Mouse (Mus musculus) left cerebral cortex, postnatal 14 days (tissue): Measurements from ENCODE around the gene Tas1r3. TPM values are rescaled to one million over a fixed set of nuclear protein-coding genes. Genes with fewer than 3 reads are reported as not detected.

Experiments used
- DNase-seq, 2 experiments: peaks; one replicate each; pipeline ENCODE4 v3.0.0; 2021 to 2022; ENCODE audit warnings: low spot score in 2 of 2, mixed read lengths in 1 of 2
- intact Hi-C: fragments of 180-260 bp; cut with DNase I; formaldehyde crosslinking; loops from one replicate; pipeline ENCODE4 v1.15.1; 2025
- long read RNA-seq, 2 experiments: library from polyadenylated mRNA; stranded (forward); transcript quantifications; one replicate each; pipeline ENCODE4 v2.0.0; 2021
- total RNA-seq, 2 experiments: library from RNA; stranded (reverse); gene quantifications; 2 replicates each; pipeline ENCODE4 v1.2.3; 2021

The Tas1r3 gene
- total RNA-seq: under 1 TPM; 0.20 to 0.27 TPM
- long read RNA-seq, experiment 1: 0 reads
- long read RNA-seq, experiment 2, partial matches to known transcripts: 1 of 1 reads
- long read RNA-seq, experiment 2, other reads (novel, unspliced or antisense): 0 of 1 reads

DNA sequence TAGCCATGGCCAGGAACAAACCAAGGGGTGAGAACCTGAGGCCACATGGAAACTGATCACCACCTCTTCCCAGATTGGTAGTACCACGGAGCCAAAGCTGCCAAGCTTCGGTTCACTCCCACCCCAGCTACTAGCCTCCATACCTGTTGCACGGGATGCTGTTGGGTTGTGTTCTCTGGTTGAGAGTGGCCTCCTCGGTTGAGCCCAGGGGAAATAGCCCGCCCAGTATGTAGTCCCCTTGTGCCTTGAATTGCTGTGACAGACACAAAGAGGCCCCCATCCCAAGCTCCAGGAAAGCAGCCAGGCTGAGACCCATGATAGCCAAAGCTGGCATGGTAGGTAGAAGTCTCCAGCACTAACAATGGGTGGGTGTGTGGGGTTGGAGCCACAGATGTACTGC, at the start of gene Tas1r3:
Gene Tas1r3, minus strand, starts transcription at position 362 of the 400 bp plus-strand sequence.
- intact Hi-C loops: no loop called here
- DNase-seq: no peak

DNA sequence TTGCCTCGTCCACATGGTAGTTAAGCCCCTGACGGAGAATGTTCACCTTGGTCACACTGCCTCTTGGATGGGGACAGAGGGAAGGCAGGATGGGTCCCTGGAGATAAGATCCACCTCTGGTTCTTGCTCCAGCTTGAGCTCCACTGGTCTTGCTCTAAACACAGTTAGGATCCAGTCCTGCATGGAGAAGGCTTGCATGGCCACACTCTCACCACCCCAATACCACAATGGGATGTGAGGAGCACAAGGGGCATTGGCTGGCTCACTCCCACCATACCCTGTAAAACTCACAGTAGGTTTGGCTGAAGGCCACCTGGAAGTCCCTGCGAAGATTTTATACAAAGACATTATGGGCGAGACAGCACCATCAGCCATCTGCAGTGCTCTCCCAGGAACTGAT, 45.6 kb upstream of the Tas1r3 start:
- intact Hi-C loops: no loop called here
- peak; percentile 1 to 4 for DNase-seq

DNA sequence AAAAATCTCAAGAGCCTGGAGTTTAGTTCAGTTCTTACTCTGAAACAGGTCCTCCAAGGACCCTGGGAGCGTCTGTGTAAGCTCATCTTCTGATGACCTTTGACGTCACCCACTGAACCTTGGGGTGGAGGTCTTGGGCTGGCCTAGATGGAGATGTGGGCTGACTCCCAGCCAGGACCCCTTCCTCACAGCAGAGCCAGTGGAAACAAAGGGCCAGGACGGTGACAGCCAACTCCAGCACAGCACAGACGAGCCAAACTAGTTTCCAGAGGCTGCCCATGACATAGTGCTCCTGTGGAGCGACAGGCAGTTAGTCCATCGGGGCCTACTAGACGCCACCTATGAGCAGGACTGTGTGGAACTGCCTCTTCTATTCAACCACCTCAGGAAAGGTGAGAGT, 45.1 kb upstream of the Tas1r3 start:
- intact Hi-C loops: no loop called here
- DNase-seq: peak; percentile 4 to 7

DNA sequence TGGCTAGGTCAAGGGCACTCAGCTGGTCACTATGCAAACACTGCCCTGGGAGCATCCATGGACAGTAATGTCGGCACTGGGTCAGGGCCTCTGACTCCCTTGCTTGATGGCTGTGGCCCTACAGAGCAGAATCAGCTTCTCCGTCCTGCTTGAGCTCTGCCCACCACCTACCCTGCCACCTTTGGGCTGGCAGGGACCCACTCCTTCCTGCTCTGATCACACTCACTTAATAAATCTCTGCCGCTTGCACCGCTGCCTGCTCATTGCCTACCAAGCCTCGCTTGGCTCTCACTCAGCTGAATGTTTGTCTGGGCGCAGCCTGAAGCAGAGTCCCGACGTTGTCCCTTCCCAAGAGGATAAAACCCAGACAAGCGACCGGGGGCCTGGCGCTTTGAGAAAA, 43.8 kb upstream of the Tas1r3 start:
- peak; percentile 2 to 4 for DNase-seq
- intact Hi-C loops: no loop called here

DNA sequence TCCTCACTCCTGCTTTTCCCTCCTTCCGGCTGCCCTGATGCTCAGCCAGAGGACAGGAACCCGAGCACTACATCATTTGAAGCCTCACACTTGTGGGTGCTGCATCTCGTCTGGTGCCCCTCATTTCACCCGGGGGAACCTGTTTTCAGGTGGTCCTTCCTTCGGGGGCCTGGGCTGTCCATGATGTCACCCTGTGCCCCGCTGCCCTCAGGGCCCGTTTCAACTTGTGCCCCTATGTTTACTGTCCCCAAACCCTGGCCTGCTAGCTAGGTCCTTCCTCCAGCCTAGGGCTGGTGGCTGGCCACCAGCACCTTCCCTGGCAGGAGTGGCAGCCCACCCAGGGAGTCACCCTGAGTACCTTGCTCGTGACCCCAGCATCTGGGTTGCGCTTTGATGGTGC, 43.0 kb upstream of the Tas1r3 start:
- intact Hi-C loops: no loop called here
- peak in 1 of 2 experiments; percentile 2 for DNase-seq

DNA sequence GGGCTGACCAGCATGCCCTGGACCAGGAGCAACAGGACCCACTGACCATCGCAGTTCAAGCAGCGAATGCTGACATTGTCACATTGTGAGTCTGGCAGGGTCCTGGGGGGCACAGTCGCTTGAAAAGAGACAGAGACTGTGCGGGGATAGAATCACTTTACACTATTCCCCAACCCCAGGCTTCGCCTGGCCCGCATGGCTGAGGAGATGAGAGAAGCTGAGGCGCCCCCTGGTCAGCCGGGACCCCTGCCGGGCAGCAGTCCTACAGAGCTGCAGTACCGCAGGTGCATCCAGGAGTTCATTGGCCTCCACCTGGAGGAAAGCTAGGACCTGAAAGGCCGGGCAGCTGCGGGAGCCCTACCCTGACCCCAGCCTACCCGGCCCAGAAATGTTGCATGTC, 42.5 kb upstream of the Tas1r3 start:
- intact Hi-C loops: no loop called here
- peak in 1 of 2 experiments; percentile 0 for DNase-seq

DNA sequence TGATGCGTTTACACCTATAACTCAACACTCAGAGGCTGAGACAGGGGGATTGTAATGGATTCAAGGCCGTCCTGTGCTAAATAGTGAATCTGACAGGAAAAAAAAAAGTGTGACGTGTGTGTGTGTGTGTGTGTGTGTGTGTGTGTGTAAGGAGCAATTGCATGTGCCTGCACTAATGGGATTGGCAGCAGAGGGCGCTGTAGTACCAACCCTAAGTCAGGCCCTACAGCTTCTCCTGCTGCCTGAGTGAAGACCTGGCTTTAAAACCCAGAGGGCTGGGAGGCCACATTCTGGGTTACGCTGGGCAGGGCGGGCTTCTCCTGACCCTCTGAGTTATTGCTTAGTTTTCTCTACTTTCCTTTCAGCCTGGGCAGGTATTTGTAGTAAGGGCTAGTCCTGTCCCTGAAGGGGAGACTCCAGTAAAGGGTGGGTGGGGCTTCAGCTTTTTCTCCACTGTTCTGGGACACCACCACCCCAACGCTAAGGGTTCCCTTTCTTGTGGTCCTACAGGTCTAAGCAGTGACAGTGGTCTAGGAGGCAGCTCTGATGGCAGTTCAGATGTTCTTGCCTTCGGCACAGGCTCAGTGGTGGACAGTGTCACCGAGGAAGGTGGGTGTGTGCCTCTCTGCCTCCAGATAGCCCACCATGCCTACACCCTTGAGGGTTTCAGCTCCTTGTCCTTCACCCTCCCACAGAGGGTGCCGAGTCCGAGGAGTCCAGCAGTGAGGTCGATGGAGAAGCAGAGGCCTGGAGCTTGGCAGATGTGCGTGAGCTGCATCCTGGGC, 41.3 kb upstream of the Tas1r3 start:
- intact Hi-C loops: no loop called here
- peak; percentile 51 to 81 for DNase-seq

DNA sequence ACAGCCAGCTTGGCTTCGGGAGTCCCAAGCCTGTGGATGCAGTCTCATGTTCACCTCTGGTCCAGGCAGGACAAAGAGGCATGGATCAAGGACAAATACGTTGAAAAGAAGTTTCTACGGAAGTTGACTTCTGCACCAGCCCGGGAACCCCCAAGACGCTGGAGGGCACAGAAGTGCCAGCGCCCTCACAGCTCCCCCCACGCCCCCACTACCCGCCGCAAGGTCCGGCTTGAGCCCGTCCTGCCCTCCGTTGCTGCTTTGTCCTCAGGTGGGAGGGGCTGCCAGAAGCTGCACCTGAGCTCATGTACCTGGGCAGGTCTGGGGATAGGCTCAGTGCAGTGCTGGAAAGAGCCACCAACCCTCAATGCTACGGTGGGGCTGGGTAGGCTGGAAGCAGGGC, 40.1 kb upstream of the Tas1r3 start:
- peak in 1 of 2 experiments; percentile 2 for DNase-seq
- intact Hi-C loops: no loop called here

DNA sequence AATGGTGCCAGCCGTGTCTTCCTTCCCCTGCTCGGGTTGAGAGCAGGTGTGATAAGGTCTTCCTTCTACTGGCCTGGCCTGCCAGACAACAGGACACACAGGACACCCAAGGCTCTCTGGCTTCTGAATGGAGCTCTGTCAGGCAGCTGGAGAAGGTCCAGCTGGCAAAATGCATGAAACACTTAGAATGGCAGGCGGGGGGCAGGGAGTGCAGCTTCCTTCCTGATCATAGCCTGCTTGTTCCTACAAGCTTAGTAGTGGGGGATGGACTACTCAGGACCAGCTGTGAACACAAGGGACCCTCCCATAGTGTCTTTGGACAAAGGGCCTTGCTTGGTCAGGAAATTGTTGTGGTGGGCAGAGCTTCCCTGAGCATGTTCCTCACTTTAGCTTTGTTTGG, 38.0 kb upstream of the Tas1r3 start:
- intact Hi-C loops: loop anchor here (2.0 kb wide), 1 partner anchor 42 kb away; the partner anchor contains the start of gene Ube2j2
- DNase-seq: peak; percentile 55 to 70

DNA sequence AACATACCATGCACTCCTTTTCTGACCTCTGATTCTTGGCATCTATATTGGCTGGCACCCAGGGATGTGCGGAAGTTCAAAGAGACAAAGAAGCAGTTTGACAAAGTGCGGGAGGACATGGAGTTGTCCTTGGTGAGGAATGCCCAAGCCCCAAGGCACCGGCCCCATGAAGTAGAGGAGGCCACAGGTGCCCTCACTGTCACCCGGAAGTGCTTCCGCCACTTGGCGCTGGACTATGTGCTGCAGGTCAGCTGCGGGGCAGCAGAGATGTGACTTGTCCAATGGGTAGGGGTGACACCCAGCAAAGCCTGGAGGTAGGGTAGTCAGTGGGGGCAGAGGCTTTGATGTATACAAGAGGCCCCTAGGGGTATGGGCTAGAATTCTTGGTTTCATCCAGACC, 36.2 kb upstream of the Tas1r3 start:
- intact Hi-C loops: no loop called here

DNA sequence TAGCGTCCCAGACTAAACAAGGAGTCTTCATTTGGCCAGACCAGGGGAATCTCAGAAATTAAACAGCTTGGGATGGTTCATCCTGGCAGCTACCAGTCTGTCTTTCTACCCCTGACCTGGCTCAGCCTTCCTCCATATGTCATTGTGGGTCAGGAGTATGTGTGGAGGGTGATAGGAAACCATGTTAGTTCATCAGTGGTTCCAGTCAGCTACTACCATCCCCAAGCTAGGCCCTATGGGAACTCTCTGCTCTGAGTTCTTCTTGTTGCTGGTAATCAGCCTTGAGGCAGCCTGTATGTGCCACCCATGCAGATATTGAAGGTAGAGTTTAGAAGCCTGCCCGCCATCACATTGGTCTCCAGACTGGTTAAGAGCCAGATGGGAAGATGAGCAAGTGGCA, 35.2 kb upstream of the Tas1r3 start:
- no peak for DNase-seq
- intact Hi-C loops: no loop called here

More for the DNA sequence above, 36.2 kb upstream of the Tas1r3 start:
- DNase-seq: peak; percentile 2

DNA sequence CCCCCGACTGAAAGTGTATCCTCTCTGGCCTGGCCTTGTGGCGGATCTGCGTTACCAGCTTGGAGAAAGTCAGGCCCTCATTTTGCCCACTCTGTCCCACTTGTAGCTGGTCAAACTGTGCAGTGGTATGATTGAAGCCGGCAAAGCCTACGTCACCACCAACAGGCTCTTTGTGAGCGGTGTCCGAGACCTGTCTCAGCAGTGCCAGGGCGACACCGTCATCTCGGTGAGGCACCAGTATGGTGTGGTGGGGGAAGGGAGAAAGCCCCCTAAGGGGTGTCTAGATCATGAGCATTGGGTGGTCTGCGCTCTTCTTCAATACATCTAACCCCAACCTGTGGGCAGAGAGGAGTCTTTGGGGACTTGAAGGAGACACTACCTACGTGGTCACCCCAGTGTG, 33.3 kb upstream of the Tas1r3 start:
- intact Hi-C loops: no loop called here
- no peak for DNase-seq

DNA sequence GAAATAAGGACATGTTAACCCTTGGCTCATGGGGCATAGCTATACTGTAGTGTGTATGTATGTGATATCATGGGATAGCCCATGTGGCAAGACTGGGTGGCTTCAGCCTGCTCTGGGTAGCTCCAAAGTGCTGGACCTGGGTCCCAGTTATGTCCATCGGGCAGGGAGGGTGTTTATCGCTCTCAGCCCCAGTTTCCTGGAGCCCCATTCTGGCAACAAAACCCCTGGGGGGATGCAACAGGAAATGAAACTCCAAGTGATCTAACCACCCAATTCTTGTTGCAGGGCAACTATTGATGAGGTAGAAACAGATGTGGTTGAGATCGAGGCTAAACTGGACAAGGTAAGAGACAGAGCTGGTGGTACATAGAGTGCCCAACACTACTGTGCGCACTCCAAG, 32.7 kb upstream of the Tas1r3 start:
- peak in 1 of 2 experiments; percentile 2 for DNase-seq
- intact Hi-C loops: no loop called here

DNA sequence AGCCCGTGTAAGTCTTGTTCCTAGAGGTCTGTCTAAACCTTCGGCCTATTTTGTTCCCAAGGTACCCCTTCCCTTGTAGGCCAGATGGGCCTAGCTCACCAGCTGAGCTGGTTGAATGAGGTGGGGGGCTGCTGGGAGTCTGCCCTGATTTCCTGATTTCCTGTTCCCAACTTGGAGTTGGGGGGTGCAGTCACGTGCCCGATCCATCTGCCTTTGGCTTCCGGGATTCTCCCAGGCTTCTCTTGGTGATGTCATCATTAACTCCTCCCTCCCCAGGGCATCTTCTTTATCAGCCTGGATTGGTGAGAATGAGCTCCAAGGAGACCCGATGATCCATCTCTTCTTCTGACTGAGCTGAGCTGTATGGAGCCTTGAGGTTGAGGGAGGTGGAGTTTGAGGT, 32.1 kb upstream of the Tas1r3 start:
- peak; percentile 87 to 89 for DNase-seq
- intact Hi-C loops: no loop called here

DNA sequence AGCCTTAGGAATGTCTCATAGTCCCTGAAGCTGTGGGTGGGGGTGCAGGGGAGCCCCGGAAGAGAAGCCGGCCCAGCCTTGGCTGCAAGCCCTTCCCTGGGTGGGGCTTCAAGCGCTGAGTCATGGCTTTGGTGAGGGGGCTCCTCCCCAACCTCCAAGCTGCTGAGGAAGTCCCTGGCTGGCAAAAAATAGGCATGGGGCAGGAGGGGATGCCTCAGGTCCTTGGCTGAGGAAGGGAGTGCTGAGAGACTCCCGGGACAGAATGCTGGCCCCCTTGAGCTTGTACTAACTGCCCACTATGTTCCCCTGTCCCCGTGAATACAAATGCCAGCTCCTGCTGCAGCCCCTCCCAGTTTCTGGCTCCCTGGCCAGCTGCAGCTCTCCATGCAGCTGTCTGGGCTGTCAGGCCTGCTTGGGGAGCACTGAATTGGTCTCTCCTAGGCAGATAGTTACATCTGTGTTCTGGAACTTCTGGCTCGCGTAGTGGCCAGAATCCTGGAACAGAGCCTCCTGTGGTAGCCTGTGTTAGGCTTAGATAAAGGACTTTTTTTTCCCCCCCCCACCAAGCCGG, 31.2 kb upstream of the Tas1r3 start:
- DNase-seq: peak; percentile 77 to 83
- intact Hi-C loops: no loop called here

DNA sequence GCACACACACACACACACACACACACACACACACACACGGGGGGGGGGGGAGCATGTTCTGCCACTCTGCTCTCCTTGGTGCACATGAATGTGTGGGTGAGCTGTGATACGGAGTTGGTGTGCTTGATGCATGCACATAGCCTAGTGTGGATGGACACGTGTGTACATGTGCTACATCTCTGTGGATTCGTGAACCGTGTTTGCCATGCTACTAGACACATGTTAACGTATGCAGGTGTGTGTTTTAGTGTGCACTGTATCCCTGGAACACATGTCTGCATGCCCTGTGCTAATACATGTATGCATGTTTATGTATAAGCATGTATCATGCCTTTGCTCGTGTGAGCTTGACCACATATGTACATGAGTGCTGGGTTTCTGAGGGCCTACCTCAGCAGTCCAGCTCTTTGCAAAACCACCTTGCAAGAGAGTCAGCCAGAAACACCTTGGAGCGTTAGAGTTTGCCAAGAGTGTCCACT, 30.1 kb upstream of the Tas1r3 start:
- intact Hi-C loops: loop anchor here (2.0 kb wide), 1 partner anchor 50 kb away; the partner anchor contains the start of gene Ube2j2
- peak; percentile 4 to 65 for DNase-seq

DNA sequence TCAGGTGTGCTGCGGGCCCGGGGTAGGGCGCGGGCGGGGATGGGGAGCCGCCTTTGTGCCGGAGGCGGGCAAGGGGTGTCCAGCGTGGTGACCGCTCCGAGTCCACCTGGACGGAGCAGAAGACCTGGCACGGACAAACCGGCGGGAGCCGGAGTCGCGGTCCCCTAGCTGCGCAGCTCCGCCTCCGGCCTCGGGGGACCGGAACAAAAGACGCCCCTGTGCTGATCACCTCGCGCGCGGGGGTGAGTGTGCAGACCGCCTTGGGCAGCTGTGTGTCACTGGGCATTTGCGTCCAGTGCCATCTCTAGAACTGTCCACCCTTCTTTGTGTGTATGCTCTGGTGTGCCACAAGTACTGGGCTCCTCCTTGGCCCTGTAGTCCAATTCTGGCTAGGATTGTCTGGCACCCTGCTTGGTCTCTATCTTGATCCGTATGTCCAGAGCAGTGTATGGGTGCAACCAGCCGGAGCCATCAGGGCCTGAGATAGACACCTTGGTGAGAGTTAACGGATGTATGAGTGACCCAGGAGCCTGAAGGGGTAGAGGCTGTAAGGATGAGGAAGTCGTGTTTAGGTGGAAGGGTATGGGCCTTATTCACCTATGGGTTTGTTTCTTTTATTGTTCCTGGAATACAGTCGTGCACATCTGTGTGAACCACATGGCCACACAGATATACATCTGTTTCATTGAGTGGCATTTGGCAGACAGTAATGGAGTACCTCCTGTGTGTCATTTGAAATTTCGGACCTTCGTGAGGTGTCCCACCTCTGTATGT, 29.5 kb upstream of the Tas1r3 start:
- peak in 1 of 2 experiments; percentile 29 for DNase-seq
- intact Hi-C loops: loop anchor here (2.0 kb wide), 1 partner anchor 50 kb away; the partner anchor contains the start of gene Ube2j2

DNA sequence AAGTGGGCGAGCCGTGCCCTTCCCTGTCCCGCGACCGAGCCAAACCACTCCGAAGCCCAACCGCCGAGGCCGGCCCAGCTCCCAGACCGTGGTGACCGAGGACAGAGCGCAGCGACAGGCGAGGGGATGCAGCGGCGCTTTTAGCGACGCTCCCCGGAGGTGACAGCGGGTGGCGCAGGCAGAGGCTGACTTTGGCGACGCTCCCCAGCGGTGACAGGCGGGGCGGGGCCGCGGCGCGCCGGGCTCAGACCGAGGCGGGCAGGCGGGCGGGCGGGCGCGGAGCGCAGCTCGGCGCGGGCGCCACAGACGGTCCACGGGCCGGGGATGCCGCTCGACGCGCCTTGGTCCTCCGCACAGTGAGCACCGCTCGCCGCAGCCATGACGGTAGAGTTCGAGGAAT, 28.9 kb upstream of the Tas1r3 start:
- DNase-seq: peak; percentile 83 to 84
- intact Hi-C loops: loop anchor here (2.0 kb wide), 1 partner anchor 51 kb away; the partner anchor contains the start of gene Ube2j2

DNA sequence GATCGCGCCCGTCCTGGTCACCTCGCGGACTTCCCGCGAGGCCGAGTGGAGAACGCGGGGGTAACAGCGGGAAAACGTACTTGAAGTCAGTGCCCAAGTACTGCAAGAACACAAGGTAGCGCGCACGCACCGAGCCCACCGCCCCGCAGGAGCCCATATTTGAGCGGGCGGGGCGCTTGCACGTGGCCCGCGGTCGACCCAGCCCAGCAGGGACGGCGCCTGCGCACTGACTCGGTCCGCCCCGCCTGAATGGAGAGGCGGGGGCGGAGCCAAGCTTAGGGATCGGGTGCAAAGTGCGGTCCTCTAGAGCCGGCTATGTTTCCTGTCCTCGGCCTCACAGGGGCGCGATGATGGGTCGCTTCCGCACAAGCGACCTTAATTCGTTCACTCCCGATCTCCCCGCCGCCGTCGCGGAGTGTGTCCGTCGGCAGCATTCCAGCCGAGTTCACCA, 28.4 kb upstream of the Tas1r3 start, which contains the start of the genes Pusl1 and Acap3:
Gene Pusl1, minus strand, starts transcription at position 231 of the 451 bp plus-strand sequence.
Gene Acap3, plus strand, starts transcription at position 272 of the 451 bp plus-strand sequence.
- intact Hi-C loops: loop anchor here (2.0 kb wide), 1 partner anchor 51 kb away; the partner anchor contains the start of gene Ube2j2
- DNase-seq: peak; percentile 98
